Mouse (Mus musculus) small intestine, adult 2 months (tissue): ENCODE data around the gene Rnf5. TPM values are rescaled to one million over a fixed set of nuclear protein-coding genes. Genes with fewer than 3 reads are reported as not detected.

ENCODE experiments used
- H3K27ac ChIP-seq: fragments of 200-500 bp; 2 replicates; pipeline ENCODE4 v1.5.1; 2012; ENCODE audit warnings: low read depth, low read length, control low read depth, inconsistent platforms; ENCODE audit not compliant: insufficient read depth
- H3K27me3 ChIP-seq: fragments of 200-500 bp; 2 replicates; pipeline ENCODE4 v1.6.1; 2012; ENCODE audit warnings: mild to moderate bottlenecking, moderate library complexity, low read length, inconsistent platforms; ENCODE audit not compliant: control insufficient read depth, insufficient read depth
- H3K36me3 ChIP-seq: fragments of 200-500 bp; 2 replicates; pipeline ENCODE4 v1.6.1; 2012; ENCODE audit warnings: mild to moderate bottlenecking, low read length, control low read depth, inconsistent platforms; ENCODE audit not compliant: control insufficient read depth, insufficient read depth
- H3K4me1 ChIP-seq: fragments of 200-500 bp; 2 replicates; pipeline ENCODE4 v1.6.1; 2012; ENCODE audit warnings: low read length, inconsistent platforms, mixed read lengths; ENCODE audit not compliant: control insufficient read depth, insufficient read depth, insufficient read length
- H3K4me3 ChIP-seq: fragments of 200-500 bp; 2 replicates; pipeline ENCODE4 v1.5.1; 2012; ENCODE audit warnings: low read depth, mild to moderate bottlenecking, control low read depth, inconsistent platforms, low read length, moderate library complexity
- CTCF ChIP-seq: fragments of 200-500 bp; IDR thresholded peaks from 2 replicates; pipeline ENCODE4 v1.5.1; 2012; ENCODE audit warnings: low read depth, mild to moderate bottlenecking, control low read depth, inconsistent platforms, low read length, moderate library complexity, mixed read lengths; ENCODE audit not compliant: insufficient replicate concordance, insufficient read length; ENCODE audit errors: extremely low read depth
- POLR2A ChIP-seq: fragments of 200-500 bp; IDR thresholded peaks from 2 replicates; pipeline ENCODE4 v1.6.1; 2012; ENCODE audit warnings: low read depth, mild to moderate bottlenecking, control low read depth, inconsistent platforms, low read length, moderate library complexity
- WGBS: fragments of 180-500 bp; shearing (Covaris S2); methylation state at CpG from one replicate; pipeline ENCODE4 v1.1.7; 2018; 5-methylcytosine and 5-hydroxymethylcytosine counted together
- polyA plus RNA-seq: library from polyadenylated mRNA; depleted of rRNA; stranded (reverse); fragments of >200 nt; gene quantifications from 2 replicates; pipeline ENCODE4 v1.2.3, GENCODE M21; 2012

Rnf5 gene
- polyA plus RNA-seq, 1 experiment = 147 TPM

DNA sequence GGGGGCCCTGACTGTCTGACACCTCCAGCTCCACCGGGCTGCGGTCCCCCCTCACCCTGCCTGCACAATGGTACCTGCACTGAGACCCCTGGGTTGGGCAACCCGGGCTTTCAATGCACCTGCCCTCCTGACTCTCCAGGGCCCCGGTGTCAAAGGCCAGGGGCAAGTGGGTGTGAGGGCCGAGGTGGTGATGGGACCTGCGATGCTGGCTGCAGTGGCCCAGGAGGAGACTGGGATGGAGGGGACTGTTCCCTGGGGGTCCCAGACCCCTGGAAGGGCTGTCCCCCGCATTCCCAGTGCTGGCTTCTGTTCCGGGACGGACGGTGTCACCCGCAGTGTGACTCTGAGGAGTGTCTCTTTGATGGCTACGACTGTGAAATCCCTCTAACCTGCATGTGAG lies 21.0 kb downstream of the Rnf5 start:
- no peaks in the 10 kb centered on the region for H3K27me3 ChIP-seq
- H3K27ac ChIP-seq = no peak overlapping the region
- H3K4me1 ChIP-seq = peaks cover 9% of the 10 kb centered on the region
- TF ChIP-seq POLR2A = no peak
- no peak for TF ChIP-seq CTCF
- H3K4me3 ChIP-seq = no peak overlapping the region
- WGBS = 91% methylated on average over 12 of the region's 12 CpGs
- no peaks in the 10 kb centered on the region for H3K36me3 ChIP-seq

DNA sequence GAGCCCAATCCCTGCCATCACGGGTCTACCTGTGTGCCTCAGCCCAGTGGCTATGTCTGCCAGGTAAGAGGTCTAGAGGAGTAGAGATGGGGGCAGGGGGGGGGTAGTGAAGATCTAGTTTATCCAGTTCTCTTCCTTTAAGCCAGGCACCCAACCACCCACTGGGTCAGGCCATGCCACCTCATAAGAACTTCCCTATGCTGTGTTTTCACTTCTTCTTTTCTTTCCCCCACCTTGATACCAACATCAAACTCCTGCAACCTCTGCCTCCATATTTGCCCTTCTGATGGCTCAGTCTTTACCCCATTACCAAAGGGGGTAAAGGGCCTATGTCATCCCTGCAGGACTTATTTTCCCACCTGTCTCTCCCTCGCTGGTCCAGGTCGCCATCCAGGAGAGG lies 25.4 kb downstream of the Rnf5 start:
- H3K27me3 ChIP-seq = no peaks in the 10 kb centered on the region
- WGBS = 91% methylated on average over 3 of the region's 3 CpGs
- H3K27ac ChIP-seq = no peak overlapping the region
- no peak for TF ChIP-seq POLR2A
- no peak for TF ChIP-seq CTCF
- no peak overlapping the region for H3K4me3 ChIP-seq
- H3K36me3 ChIP-seq = no peaks in the 10 kb centered on the region
- H3K4me1 ChIP-seq = peaks cover 27% of the 10 kb centered on the region

DNA sequence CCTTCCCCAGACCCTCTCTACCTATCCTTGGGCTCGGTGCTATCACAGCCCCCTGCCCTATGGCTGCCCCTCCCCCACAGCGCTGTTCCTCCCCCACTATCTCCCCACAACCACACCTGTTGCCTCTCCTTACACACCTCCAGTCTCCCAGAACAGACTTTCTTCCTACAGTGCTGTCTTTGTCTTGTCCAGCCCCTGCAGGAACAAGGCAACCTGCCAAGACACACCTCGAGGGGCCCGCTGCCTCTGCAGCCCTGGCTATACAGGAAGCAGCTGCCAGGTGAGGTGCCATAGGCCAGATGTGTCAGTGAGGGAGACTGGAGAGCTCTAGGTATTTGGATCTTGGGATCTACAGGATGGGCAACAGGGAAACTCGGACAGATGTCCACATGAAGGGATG lies 26.9 kb downstream of the Rnf5 start:
- H3K27ac ChIP-seq = peak overlapping the region; percentile 57
- H3K4me1 ChIP-seq = peaks cover 27% of the 10 kb centered on the region
- no peaks in the 10 kb centered on the region for H3K36me3 ChIP-seq
- no peaks in the 10 kb centered on the region for H3K27me3 ChIP-seq
- 27% methylated on average over 5 of the region's 5 CpGs for WGBS
- TF ChIP-seq CTCF (no peak), POLR2A (no peak)
- H3K4me3 ChIP-seq = no peak overlapping the region

DNA sequence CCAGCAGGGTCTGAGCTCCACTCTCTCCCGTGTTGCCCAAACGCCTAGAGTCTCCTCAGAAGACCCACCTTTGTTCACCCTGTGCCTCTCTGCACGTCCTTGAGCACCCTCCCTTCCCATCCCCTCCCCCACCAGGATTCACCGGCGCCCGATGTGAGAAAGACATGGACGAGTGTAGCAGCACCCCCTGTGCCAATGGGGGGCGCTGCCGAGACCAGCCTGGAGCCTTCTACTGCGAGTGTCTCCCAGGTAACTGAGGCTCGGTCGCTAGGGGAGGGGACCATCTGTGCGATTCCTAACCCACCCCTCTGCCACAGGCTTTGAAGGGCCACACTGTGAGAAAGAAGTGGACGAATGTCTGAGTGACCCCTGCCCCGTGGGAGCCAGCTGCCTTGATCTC lies 31.1 kb downstream of the Rnf5 start:
- no peak overlapping the region for H3K27ac ChIP-seq
- no peak overlapping the region for H3K4me3 ChIP-seq
- TF ChIP-seq POLR2A = no peak
- no peak for TF ChIP-seq CTCF
- no peaks in the 10 kb centered on the region for H3K36me3 ChIP-seq
- 51% methylated on average over 15 of the region's 15 CpGs for WGBS
- H3K27me3 ChIP-seq = no peaks in the 10 kb centered on the region
- peaks cover 27% of the 10 kb centered on the region for H3K4me1 ChIP-seq

DNA sequence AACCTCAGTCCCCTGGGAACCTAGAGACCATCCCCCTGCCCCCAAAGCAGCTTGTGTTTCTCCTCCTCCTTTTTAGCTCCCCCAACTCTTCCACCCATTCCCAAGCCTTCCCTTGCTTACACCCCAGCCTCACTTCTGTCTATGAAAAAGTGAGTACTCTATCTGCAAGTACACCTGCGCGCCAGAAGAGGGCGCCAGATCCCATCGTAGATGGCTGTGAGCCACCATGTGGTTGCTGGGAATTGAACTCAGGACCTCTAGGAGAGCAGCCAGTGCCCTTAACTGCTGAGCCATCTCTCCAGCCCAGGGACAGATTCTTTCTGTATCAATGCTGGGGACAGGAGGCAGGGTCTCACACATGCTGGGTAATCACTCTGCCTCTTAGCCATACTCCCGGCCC lies 31.6 kb downstream of the Rnf5 start:
- no peaks in the 10 kb centered on the region for H3K27me3 ChIP-seq
- H3K36me3 ChIP-seq = no peaks in the 10 kb centered on the region
- TF ChIP-seq CTCF (peak; percentile 68; the same call in 1 of the 2 replicates), POLR2A (no peak)
- peaks cover 28% of the 10 kb centered on the region for H3K4me1 ChIP-seq
- H3K4me3 ChIP-seq = no peak overlapping the region
- no peak overlapping the region for H3K27ac ChIP-seq
- WGBS = 43% methylated on average over 5 of the region's 5 CpGs

DNA sequence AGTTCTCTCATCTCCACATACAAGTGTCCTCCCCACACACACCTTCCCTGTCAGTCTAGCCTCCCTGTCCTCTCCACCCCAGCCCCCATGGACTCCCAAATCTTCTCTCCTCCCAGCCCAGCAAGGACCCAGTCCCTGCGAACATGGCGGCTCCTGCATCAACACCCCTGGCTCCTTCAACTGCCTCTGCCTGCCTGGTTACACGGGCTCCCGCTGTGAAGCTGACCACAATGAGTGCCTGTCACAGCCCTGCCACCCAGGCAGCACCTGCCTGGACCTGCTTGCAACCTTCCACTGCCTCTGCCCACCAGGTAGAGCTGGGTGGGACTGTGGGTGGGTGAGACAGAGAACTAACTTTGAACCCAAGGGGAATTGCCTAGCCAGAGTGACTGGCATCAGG lies 33.6 kb downstream of the Rnf5 start:
- peaks cover 18% of the 10 kb centered on the region for H3K4me1 ChIP-seq
- no peak overlapping the region for H3K27ac ChIP-seq
- no peak overlapping the region for H3K4me3 ChIP-seq
- no peaks in the 10 kb centered on the region for H3K27me3 ChIP-seq
- 91% methylated on average over 4 of the region's 4 CpGs for WGBS
- TF ChIP-seq POLR2A (no peak), CTCF (no peak)
- no peaks in the 10 kb centered on the region for H3K36me3 ChIP-seq

DNA sequence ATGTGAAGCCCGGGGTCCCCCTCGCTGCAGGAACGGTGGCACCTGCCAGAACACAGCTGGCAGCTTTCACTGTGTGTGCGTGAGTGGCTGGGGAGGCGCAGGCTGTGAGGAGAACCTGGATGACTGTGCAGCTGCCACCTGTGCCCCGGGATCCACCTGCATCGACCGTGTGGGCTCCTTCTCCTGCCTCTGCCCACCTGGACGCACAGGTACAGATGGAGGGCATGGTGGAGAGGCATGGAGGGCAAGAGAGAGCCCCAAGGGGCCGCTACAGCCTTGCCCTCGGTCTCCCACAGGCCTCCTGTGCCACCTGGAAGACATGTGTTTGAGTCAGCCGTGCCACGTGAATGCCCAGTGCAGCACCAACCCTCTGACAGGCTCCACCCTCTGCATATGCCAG lies 35.1 kb downstream of the Rnf5 start:
- Histone ChIP-seq H3K27me3 (no peaks in the 10 kb centered on the region), H3K36me3 (no peaks in the 10 kb centered on the region), H3K4me3 (no peak overlapping the region), H3K4me1 (peaks cover 18% of the 10 kb centered on the region), H3K27ac (no peak overlapping the region)
- no peak for TF ChIP-seq POLR2A
- no peak for TF ChIP-seq CTCF
- 37% methylated on average over 13 of the region's 13 CpGs for WGBS

DNA sequence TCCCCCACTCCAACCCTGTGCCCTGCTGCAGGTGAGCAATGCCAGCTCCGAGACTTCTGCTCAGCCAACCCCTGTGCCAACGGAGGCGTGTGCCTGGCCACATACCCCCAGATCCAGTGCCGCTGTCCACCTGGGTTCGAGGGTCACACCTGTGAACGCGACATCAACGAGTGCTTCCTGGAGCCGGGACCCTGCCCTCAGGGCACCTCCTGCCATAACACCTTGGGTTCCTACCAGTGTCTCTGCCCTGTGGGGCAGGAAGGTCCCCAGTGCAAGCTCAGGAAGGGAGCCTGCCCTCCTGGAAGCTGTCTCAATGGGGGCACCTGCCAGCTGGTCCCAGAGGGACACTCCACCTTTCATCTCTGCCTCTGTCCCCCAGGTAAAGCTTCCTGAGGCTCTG lies 36.2 kb downstream of the Rnf5 start:
- no peaks in the 10 kb centered on the region for H3K36me3 ChIP-seq

More for the DNA sequence above, 36.2 kb downstream of the Rnf5 start:
- Histone ChIP-seq H3K27me3 (no peaks in the 10 kb centered on the region), H3K4me3 (no peak overlapping the region), H3K4me1 (peaks cover 17% of the 10 kb centered on the region), H3K27ac (no peak overlapping the region)
- TF ChIP-seq POLR2A = no peak
- no peak for TF ChIP-seq CTCF
- WGBS = 25% methylated on average over 9 of the region's 9 CpGs
